Mouse (Mus musculus) cortical plate, adult 2 months (tissue): Measurements from ENCODE around the gene BC052040. TPM values are rescaled to one million over a fixed set of nuclear protein-coding genes. Genes with fewer than 3 reads are reported as not detected.

ENCODE experiments used
- H3K27ac ChIP-seq: fragments of 200-500 bp; 2 replicates; pipeline ENCODE4 v1.5.1; 2012; ENCODE audit warnings: low read length, control low read depth, inconsistent platforms; ENCODE audit not compliant: insufficient read depth
- H3K4me1 ChIP-seq: fragments of 200-500 bp; 2 replicates; pipeline ENCODE4 v1.6.1; 2011; ENCODE audit warnings: low read length; ENCODE audit not compliant: control insufficient read depth, insufficient read depth
- H3K4me3 ChIP-seq: fragments of 200-500 bp; 2 replicates; pipeline ENCODE4 v1.5.1; 2011; ENCODE audit warnings: mild to moderate bottlenecking, low read length, control low read depth; ENCODE audit not compliant: insufficient read depth
- CTCF ChIP-seq: fragments of 200-500 bp; IDR thresholded peaks from 2 replicates; pipeline ENCODE4 v1.5.1; 2011; ENCODE audit warnings: mild to moderate bottlenecking, control low read depth, low read length; ENCODE audit not compliant: insufficient read depth; ENCODE audit errors: extremely low read depth
- POLR2A ChIP-seq: fragments of 200-500 bp; IDR thresholded peaks from 2 replicates; pipeline ENCODE4 v1.6.1; 2011; ENCODE audit warnings: mild to moderate bottlenecking, low read length, control low read depth; ENCODE audit not compliant: insufficient read depth; ENCODE audit errors: extremely low read depth
- polyA plus RNA-seq: library from polyadenylated mRNA; depleted of rRNA; stranded (reverse); fragments of >200 nt; gene quantifications from 2 replicates; pipeline ENCODE4 v1.2.3, GENCODE M21; 2012

BC052040 gene
- polyA plus RNA-seq, 1 experiment, result 6.8 TPM

DNA sequence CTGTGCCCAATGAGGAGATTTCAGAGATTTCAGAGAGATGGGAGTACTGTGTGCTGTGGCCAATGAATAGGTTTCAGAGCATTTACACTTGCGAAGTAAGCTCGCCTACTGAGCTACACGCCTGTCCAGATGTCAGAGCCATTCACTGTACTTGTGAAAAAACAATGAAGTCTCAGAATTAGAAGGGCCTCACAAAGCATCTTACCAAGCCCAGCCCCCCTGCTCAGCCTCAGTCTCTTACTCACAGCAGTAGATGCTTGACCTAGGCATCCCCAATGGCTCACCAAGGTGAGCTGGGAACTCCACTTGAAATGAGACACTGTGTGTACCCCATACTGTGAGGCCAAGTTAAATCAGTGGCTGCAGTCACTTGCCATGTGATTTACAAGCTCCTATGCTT lies 166.1 kb downstream of the BC052040 start:
- no peak overlapping the region for H3K4me3 ChIP-seq
- H3K4me1 ChIP-seq, result no peaks in the 10 kb centered on the region
- TF ChIP-seq CTCF (no peak), POLR2A (no peak)
- H3K27ac ChIP-seq, result no peak overlapping the region

DNA sequence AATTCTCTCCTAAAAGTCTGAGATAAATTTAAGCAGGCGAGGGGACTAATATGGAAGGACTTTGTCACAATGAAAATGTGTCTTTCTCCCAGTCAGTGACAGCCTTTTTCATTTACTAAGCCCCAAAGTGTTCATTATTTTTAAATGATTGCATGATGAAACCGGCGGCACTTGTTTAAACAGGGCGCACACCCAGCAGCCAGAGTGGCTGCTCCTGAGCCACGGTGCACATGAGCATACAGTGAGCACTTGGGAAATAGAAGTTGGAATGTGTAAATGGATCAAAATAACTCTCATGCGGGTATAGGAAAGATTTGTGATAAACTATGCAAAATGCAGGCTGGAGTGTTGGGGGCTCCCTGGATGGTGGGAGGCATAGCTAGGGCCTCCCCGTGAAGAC lies 169.7 kb downstream of the BC052040 start:
- TF ChIP-seq POLR2A (no peak), CTCF (no peak)
- H3K27ac ChIP-seq, result no peak overlapping the region

DNA sequence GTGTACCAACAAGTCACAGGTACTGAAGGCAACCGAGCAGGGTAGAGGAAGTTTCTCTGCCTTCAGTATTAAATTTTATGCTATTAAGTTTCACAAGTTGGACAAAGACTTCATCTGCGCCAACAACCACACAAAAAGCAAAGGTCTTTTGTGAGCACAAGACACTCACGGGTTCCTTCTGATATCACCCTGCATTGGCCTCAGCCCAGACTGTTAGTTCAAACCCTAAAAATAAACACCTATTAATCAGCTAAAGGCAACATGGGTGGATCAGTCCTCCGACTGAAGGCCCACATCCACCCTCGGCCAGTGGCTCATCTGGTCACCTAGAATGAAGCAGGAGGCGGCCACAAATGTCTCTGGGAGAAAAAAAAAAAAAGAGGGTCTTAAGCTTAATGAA lies 176.2 kb downstream of the BC052040 start:
- H3K27ac ChIP-seq, result no peak overlapping the region
- no peaks in the 10 kb centered on the region for H3K4me1 ChIP-seq
- TF ChIP-seq CTCF (no peak), POLR2A (no peak)
- no peak overlapping the region for H3K4me3 ChIP-seq

More for the DNA sequence above, 169.7 kb downstream of the BC052040 start:
- H3K4me1 ChIP-seq, result no peaks in the 10 kb centered on the region
- H3K4me3 ChIP-seq, result no peak overlapping the region

DNA sequence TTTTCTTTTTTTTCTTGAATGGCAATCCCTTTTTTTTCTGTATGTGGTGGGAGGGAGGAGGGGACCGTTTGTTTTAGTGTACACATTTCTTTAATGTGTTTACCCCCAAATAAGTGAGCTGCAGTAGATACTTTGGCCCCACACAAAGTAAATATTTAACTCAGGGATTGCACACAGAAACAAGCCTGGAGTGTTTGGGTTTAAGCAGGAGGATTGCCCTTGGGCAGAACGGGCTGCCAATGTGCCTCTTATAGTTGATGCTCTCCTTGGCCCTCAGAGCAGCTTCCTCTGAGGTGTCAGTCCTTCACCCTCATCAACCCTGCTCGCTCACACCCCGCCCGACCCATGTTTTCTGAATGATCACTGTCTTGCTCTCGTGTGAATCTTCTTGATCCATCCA lies 177.0 kb downstream of the BC052040 start:
- H3K4me3 ChIP-seq, result no peak overlapping the region
- no peaks in the 10 kb centered on the region for H3K4me1 ChIP-seq
- no peak overlapping the region for H3K27ac ChIP-seq
- TF ChIP-seq POLR2A (no peak), CTCF (no peak)

DNA sequence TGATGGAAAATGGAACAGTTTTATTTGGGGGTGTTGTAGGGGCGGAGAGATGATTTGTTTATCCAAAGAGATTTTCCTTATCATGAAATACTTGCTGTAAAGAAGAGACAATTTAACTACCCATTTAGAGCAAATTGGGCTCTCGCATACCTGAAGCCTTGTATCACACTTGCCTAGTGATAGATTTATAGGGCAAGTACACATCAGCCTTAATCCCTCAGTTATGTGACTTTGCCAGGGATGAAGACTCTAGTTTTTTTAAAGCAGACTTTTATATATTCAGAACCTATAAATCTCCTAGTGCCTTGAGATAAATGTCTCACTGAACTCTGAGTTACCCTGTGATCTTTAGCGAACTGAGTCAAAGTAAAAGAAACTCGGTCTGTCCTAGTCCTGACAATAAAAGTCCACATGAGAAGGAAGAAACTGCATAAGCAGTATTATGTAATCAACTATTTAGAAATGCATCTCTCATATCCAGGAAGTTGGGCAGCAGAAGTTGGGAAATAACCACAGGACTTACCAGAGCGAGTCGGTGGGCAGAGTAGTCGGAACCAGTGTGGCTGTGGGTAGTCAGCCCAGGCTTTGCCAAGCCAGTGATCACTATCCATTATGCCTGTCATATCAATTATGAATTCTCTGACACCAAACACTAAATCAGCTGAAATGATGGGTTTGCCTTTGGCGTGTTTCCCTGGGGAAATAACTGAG lies 183.2 kb downstream of the BC052040 start:
- no peak overlapping the region for H3K4me3 ChIP-seq
- no peaks in the 10 kb centered on the region; the same call in 1 of the 2 replicates for H3K4me1 ChIP-seq
- no peak for TF ChIP-seq CTCF
- no peak for TF ChIP-seq POLR2A
- no peak overlapping the region for H3K27ac ChIP-seq

DNA sequence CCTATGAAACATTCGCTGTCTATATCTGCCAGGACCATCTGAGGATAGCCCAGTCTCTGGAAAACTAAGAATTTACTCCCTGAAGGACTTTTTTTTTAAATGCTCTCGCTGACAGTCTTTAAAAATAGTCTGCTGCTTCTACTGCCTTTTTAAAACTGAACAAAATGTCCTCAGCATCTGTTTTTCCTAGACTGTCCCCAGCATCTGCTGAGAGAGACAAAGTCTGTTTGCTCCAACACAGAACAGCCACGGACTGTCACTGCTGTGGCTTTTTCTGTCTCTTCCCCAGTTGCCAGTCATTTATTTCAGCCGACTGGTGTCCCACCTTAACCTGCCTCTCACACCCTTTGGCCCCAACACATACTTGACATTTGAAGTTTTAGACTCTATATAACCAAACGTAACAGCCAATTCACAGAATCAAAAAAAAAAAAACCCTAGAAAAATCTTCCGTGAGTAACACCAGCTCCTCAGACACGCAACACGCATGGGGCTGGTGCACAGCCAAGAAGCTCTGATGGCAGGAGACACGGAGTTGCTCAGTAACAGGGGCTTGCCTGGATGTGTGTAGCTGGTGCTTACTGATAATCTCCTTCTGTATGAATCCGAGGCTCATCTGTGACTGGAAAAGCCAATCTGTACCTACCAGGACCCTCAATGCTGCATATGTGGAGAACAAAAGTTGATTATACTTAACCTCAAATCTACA lies 188.2 kb downstream of the BC052040 start:
- Histone ChIP-seq H3K27ac (no peak overlapping the region), H3K4me3 (no peak overlapping the region), H3K4me1 (peaks cover 3% of the 10 kb centered on the region; the same call in 1 of the 2 replicates)
- TF ChIP-seq POLR2A (no peak), CTCF (no peak)

DNA sequence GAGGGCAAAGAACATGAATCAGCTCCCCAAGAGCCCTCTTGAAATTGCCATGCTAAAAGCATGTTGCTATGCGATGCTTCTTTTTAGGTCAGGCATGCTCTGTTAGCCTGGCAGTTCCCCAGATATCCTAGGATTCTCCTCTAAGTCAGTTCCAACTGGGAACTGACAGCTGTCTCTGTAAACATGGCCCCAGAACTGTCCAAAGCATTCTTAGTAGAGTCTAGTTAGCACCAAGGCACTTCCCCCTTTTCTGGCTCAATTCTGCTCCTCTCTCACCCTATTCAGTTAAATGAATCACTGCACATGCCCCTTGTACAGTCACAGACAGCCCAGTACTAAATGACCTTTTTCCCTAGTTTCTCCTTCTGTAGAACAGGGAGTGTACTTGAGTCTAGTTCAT lies 191.2 kb downstream of the BC052040 start:
- no peak overlapping the region for H3K4me3 ChIP-seq
- H3K4me1 ChIP-seq, result peaks cover 3% of the 10 kb centered on the region; the same call in 1 of the 2 replicates
- TF ChIP-seq POLR2A, result no peak
- no peak for TF ChIP-seq CTCF
- no peak overlapping the region for H3K27ac ChIP-seq

DNA sequence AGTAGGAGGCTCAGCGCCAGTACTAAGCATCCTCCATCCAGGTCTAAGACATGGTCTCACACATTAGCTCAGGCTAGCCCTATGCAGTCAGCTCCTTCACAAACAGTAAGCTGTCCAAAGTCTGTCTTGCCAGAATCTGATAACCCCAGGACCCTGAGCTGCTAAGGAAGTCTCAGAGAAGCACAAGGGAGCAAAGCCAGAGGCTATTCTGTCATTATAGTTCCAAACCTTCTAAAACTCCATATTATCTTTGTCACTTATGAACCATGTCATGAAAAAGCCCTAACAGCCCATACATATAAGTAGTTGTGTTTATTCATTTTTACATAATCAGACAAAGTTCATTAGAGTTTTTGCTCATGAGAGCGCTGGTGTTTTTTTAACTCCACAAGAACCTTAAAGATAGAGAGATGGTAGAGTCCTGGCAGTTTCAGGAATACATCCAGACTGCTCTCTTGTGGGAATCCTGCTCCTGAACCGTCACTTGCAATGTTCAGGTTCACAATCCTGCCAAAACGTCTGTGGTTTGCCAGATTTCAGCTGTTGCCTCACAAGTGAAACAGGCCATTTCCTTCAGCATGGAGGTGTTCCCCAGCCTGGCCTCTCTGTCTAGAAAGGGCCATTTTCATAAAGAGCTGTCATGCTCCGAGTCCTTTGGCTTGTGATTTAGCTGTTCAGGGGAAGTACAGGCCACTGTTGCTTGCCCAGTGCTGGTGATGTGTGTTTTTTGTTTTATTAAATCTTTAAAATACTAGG lies 192.8 kb downstream of the BC052040 start:
- Histone ChIP-seq H3K4me1 (0 out of 2 replicates have a peak, but pooled peaks cover 3% of the 10 kb centered on the region), H3K27ac (no peak overlapping the region), H3K4me3 (no peak overlapping the region)
- TF ChIP-seq CTCF (no peak), POLR2A (no peak)

DNA sequence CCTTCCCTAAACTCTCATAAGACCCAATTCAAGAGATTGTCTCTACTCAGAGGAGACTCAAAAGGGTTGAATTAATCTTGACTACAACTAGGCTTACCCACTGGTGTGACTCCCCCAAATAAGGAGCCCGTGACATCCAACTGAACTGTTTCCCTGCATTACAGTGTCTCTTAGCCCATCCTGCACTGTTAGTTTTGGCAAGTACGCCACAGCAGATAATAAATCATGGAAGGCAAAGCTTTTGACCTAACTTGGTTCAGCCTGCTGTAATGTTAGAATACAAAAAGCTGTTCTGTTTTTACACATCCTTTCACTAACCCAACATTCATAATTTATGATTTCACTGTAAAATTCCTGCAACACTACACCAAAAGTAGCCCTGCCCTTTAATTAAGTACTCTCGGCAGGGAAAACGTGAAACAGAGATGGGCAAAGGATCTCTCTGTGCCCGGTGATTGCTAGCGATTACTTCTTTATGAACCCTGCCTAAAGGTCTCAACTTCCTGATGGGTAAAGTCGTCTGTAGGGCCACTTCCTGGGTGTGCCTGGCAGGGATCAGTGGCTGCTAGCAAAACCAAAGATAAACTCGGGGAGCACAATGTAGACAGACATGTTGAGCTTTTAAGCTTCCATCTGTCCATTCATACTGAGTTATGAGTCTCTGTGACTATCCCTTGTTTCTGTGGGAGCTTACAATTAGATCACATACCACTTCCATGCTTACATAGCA lies 194.1 kb downstream of the BC052040 start:
- Histone ChIP-seq H3K4me3 (no peak overlapping the region), H3K4me1 (no peaks in the 10 kb centered on the region), H3K27ac (no peak overlapping the region)
- TF ChIP-seq POLR2A (no peak), CTCF (no peak)
